Mouse (Mus musculus) stomach, postnatal 0 days (tissue): ENCODE measurements around the gene Ncam2. TPM values are rescaled to one million over a fixed set of nuclear protein-coding genes. Genes with fewer than 3 reads are reported as not detected.
A peak's percentile ranks its signal among the peaks of the same experiment; 100 is the strongest.

Experiments
- ATAC-seq: fragments of 200-750 bp; cut with Nextera tagmentation; 2 replicates; pipeline ENCODE4 v1.8.0; 2017; ENCODE audit not compliant: low FRiP score, low TSS enrichment
- DNase-seq: peaks from one replicate; pipeline ENCODE4 v3.0.0-alpha.2; 2016; ENCODE audit warnings: low spot score
- H3K27ac ChIP-seq: fragments of 300-500 bp; sonication (generic); replicated peaks from 2 replicates; pipeline ENCODE4 v1.5.1; 2014; ENCODE audit warnings: mild to moderate bottlenecking, control low read depth
- H3K27me3 ChIP-seq: fragments of 300-500 bp; sonication (generic); 2 replicates; pipeline ENCODE4 v1.6.1; 2014; ENCODE audit warnings: low read length; ENCODE audit not compliant: control insufficient read depth, insufficient read depth
- H3K36me3 ChIP-seq: fragments of 300-500 bp; sonication (generic); 2 replicates; pipeline ENCODE4 v1.6.1; 2014; ENCODE audit warnings: low read length, mixed read lengths; ENCODE audit not compliant: control insufficient read depth, insufficient read depth
- H3K4me1 ChIP-seq: fragments of 300-500 bp; sonication (generic); replicated peaks from 2 replicates; pipeline ENCODE4 v1.6.1; 2014; ENCODE audit warnings: antibody characterized with exemption; ENCODE audit not compliant: control insufficient read depth, insufficient read depth
- H3K4me2 ChIP-seq: fragments of 300-500 bp; sonication (generic); replicated peaks from 2 replicates; pipeline ENCODE4 v1.6.1; 2014; ENCODE audit warnings: low read depth, mild to moderate bottlenecking, control low read depth, moderate library complexity
- H3K4me3 ChIP-seq: fragments of 300-500 bp; sonication (generic); 2 replicates; pipeline ENCODE4 v1.5.1; 2014; ENCODE audit warnings: low read depth, low read length, control low read depth
- H3K9ac ChIP-seq: fragments of 300-500 bp; sonication (generic); 2 replicates; pipeline ENCODE4 v1.6.1; 2014; ENCODE audit warnings: mild to moderate bottlenecking, low read length, control low read depth, mixed read lengths
- H3K9me3 ChIP-seq: fragments of 300-500 bp; sonication (generic); 2 replicates; pipeline ENCODE4 v1.6.1; 2016; ENCODE audit warnings: low read length; ENCODE audit not compliant: control insufficient read depth
- CTCF ChIP-seq: IDR thresholded peaks from 2 replicates; pipeline ENCODE4 v1.5.1; 2016; ENCODE audit warnings: antibody characterized with exemption, low read depth, mild to moderate bottlenecking, moderate library complexity
- EP300 ChIP-seq: optimal IDR thresholded peaks from 2 replicates; pipeline ENCODE3; 2016; ENCODE audit warnings: antibody characterized with exemption
- WGBS: fragments of 180-500 bp; shearing (Covaris S2); extraction: QIAGEN DNeasy Blood & Tissue Kit; methylation state at CpG from one replicate; pipeline ENCODE4 v1.1.7; 2014; 5-methylcytosine and 5-hydroxymethylcytosine counted together
- polyA plus RNA-seq: library from polyadenylated mRNA; unstranded; fragments of >200 nt; fragmentation: Nextera tagmentation; extraction: Ambion mirVana; gene quantifications from 2 replicates; pipeline ENCODE4 v1.2.1, GENCODE M21; 2015

Gene Ncam2
- polyA plus RNA-seq, 1 experiment from 2014 or later: 1.3 TPM

- DNase-seq (no peak), ATAC-seq (no peak)
- no peak overlapping the region for H3K27ac ChIP-seq
- H3K4me3 ChIP-seq: no peak overlapping the region
- no peak overlapping the region for H3K4me2 ChIP-seq
- H3K9me3 ChIP-seq: no peaks in the 10 kb centered on the region
- H3K36me3 ChIP-seq: no peaks in the 10 kb centered on the region
- H3K27me3 ChIP-seq: no peaks in the 10 kb centered on the region
- H3K9ac ChIP-seq: no peak overlapping the region
- TF ChIP-seq CTCF (no peak), EP300 (no peak)
- H3K4me1 ChIP-seq: no peaks in the 10 kb centered on the region
- 73% methylated on average over 2 of the region's 2 CpGs for WGBS
These were observed 73.3 kb downstream of the Ncam2 start for GRCm38 (mm10) chr16:81273597-81274360.

GRCm38 (mm10) chr16:81284241-81284640, 83.7 kb downstream of the Ncam2 start:
- peak; percentile 65 for TF ChIP-seq CTCF
- TF ChIP-seq EP300: no peak
- no peaks in the 10 kb centered on the region for H3K9me3 ChIP-seq
- no peaks in the 10 kb centered on the region for H3K36me3 ChIP-seq
- no peak for ATAC-seq
- no peak overlapping the region for H3K9ac ChIP-seq
- 47% methylated on average over 5 of the region's 5 CpGs for WGBS
- no peak overlapping the region for H3K27ac ChIP-seq
- peak; percentile 30 for DNase-seq
- no peak overlapping the region for H3K4me3 ChIP-seq
- no peaks in the 10 kb centered on the region for H3K4me1 ChIP-seq
- H3K27me3 ChIP-seq: no peaks in the 10 kb centered on the region
- H3K4me2 ChIP-seq: no peak overlapping the region

- H3K4me1 ChIP-seq: no peaks in the 10 kb centered on the region
- WGBS: 59% methylated on average over 7 of the region's 7 CpGs
- no peak overlapping the region for H3K4me3 ChIP-seq
- H3K27ac ChIP-seq: no peak overlapping the region
- no peaks in the 10 kb centered on the region for H3K9me3 ChIP-seq
- no peaks in the 10 kb centered on the region for H3K27me3 ChIP-seq
- no peak for TF ChIP-seq EP300
- TF ChIP-seq CTCF: no peak
- no peaks in the 10 kb centered on the region for H3K36me3 ChIP-seq
- DNase-seq (no peak), ATAC-seq (no peak)
- H3K4me2 ChIP-seq: no peak overlapping the region
- no peak overlapping the region for H3K9ac ChIP-seq
These were observed 84.7 kb downstream of the Ncam2 start for GRCm38 (mm10) chr16:81284859-81285837.

- no peak for ATAC-seq
- Histone ChIP-seq H3K9me3 (no peaks in the 10 kb centered on the region), H3K4me2 (no peak overlapping the region), H3K9ac (no peak overlapping the region), H3K27ac (no peak overlapping the region), H3K4me1 (no peaks in the 10 kb centered on the region), H3K4me3 (no peak overlapping the region), H3K27me3 (no peaks in the 10 kb centered on the region), H3K36me3 (no peaks in the 10 kb centered on the region)
- 81% methylated on average over 2 of the region's 2 CpGs for WGBS
- DNase-seq: no peak
- TF ChIP-seq CTCF (no peak), EP300 (no peak)
These were observed 85.4 kb downstream of the Ncam2 start for GRCm38 (mm10) chr16:81285882-81286281.

- H3K27me3 ChIP-seq: no peaks in the 10 kb centered on the region
- DNase-seq: no peak
- 74% methylated on average over 2 of the region's 2 CpGs for whole genome bisulfite sequencing
- H3K36me3 ChIP-seq: no peaks in the 10 kb centered on the region
- no peak overlapping the region for H3K4me2 ChIP-seq
- no peaks in the 10 kb centered on the region for H3K9me3 ChIP-seq
- H3K4me1 ChIP-seq: no peaks in the 10 kb centered on the region
- no peak overlapping the region for H3K27ac ChIP-seq
- H3K9ac ChIP-seq: no peak overlapping the region
- TF ChIP-seq CTCF: no peak
- no peak for TF ChIP-seq EP300
- ATAC-seq: no peak
- H3K4me3 ChIP-seq: no peak overlapping the region
These were observed 103.3 kb downstream of the Ncam2 start for GRCm38 (mm10) chr16:81303806-81304205.

- TF ChIP-seq CTCF (no peak), EP300 (no peak)
- DNase-seq (no peak), ATAC-seq (no peak)
- no peaks in the 10 kb centered on the region for H3K4me1 ChIP-seq
- no peak overlapping the region for H3K4me3 ChIP-seq
- H3K4me2 ChIP-seq: no peak overlapping the region
- no peaks in the 10 kb centered on the region for H3K27me3 ChIP-seq
- H3K9me3 ChIP-seq: no peaks in the 10 kb centered on the region
- 81% methylated on average over 3 of the region's 3 CpGs for whole genome bisulfite sequencing
- H3K9ac ChIP-seq: no peak overlapping the region
- H3K27ac ChIP-seq: no peak overlapping the region
- no peaks in the 10 kb centered on the region for H3K36me3 ChIP-seq
These were observed 108.7 kb downstream of the Ncam2 start for GRCm38 (mm10) chr16:81309215-81309614.
